In the genomic region with DNA sequence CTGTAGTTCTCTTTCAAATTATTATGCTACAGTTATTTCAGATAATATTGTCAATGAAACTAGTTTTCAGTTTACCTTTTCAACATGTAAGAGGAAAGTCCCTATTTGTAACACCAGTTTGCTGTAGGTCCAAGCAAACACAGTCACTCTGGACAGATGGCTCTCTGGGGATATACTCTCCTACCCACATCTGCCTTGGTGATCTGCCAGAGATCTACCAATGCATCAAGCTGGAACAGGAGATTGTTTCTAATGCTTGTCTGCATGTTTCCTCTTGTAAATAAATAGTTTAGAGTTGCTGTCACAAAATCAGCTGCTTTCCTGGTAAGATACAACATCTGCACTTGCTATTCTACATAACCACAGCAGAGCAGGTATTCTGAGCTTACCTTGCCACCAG, we compare ENCODE assay signal across 17 mouse cellular contexts.
"Had no signal": no experiment of that assay in that cellular context is flagged by ENCODE, and none has a peak within 500 bp of the region (broad histone marks: within the 10 kb centered on the region; RNA-seq: fewer than 3 reads in every experiment).

No protein-coding gene starts in this region.

- ATAC-seq: liver, embryonic 12.5 days; liver, postnatal 0 days; lung, postnatal 0 days; midbrain, embryonic 13.5 days; midbrain, embryonic 15.5 days; midbrain, embryonic 16.5 days had no signal

- DNase-seq: left cerebral cortex, postnatal 4 days; liver; liver, embryonic 13.5 days; liver, postnatal 0 days; lung, adult 18-20 months; lung, adult 2 months; lung, embryonic 14.5 days; lung, postnatal 10 days; lung, postnatal 14 days; lung, postnatal 36 days; lung, postnatal 4 days; midbrain, embryonic 14.5 days had no signal
